Mouse (Mus musculus) testis, adult 2 months (tissue): ENCODE measurements around the gene Ap1m2.

Experiments
- CTCF ChIP-seq: fragments of 200-500 bp; IDR thresholded peaks from 2 replicates; pipeline ENCODE4 v1.5.1; 2012; ENCODE audit warnings: low read depth, mild to moderate bottlenecking, inconsistent platforms, low read length, moderate library complexity; ENCODE audit not compliant: control insufficient read depth, insufficient read depth, insufficient replicate concordance
- POLR2A ChIP-seq: fragments of 200-500 bp; IDR thresholded peaks from 2 replicates; pipeline ENCODE4 v1.6.1; 2012; ENCODE audit warnings: low read depth, mild to moderate bottlenecking, inconsistent platforms, low read length, moderate library complexity; ENCODE audit not compliant: control insufficient read depth

DNA sequence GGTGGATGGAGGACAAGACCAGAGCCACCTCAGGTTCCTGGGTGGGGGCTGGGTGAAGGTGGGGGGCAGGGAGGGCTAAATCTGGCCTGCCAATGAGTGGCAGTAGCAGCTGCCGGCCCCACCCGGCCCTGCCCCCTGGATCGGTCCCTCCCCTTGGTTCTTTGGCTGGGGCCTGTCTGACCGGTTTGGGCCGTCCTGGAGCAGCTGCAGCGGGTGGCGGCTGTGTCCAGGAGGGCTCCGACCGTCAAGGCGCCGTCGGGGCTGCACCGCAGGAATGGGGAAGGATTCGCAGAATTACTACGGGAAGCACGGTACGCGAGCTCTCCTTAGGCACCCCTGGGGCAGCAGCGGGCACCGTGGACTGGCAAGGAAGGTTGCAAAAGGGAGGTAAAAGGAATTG lies 25.5 kb upstream of the Ap1m2 start:
- no peak for TF ChIP-seq CTCF
- TF ChIP-seq POLR2A: no peak
